Mouse (Mus musculus): ENCODE results near the gene Twnk.

Gene Twnk

GRCm38 (mm10) chr19:45003740-45004516, 1.5 kb upstream of the Twnk start:
- no peak for DNase-seq

GRCm38 (mm10) chr19:45005957-45006712, 672 bp downstream of the Twnk start, which contains the start of gene Mrpl43:
Gene Mrpl43 (minus strand): TSS chr19:45006442.
- peak; percentile 94 for DNase-seq

GRCm38 (mm10) chr19:45007021-45007420, 1.6 kb downstream of the Twnk start:
- DNase-seq, result peak; percentile 34

GRCm38 (mm10) chr19:45007425-45008191, 2.1 kb downstream of the Twnk start:
- DNase-seq, result peak; percentile 40

- no peak for DNase-seq
Measured at GRCm38 (mm10) chr19:45010646-45011045, 5.2 kb downstream of the Twnk start.

- DNase-seq, result peak; percentile 31
Measured at GRCm38 (mm10) chr19:45012219-45012618, 6.8 kb downstream of the Twnk start.

GRCm38 (mm10) chr19:45012636-45013035, 7.2 kb downstream of the Twnk start:
- DNase-seq, result no peak

- DNase-seq, result no peak
Measured at GRCm38 (mm10) chr19:45013581-45014225, 8.2 kb downstream of the Twnk start.

GRCm38 (mm10) chr19:45014335-45014971, 9.0 kb downstream of the Twnk start, which contains the start of gene Lzts2:
Gene Lzts2 (plus strand): TSS chr19:45014414.
- no peak for DNase-seq

- peak; percentile 68 for DNase-seq
Measured at GRCm38 (mm10) chr19:45014981-45015402, 9.5 kb downstream of the Twnk start.

GRCm38 (mm10) chr19:45015518-45016281, 10.2 kb downstream of the Twnk start:
- peak; percentile 73 for DNase-seq

GRCm38 (mm10) chr19:45016341-45017215, 11.1 kb downstream of the Twnk start:
- peak; percentile 83 for DNase-seq

GRCm38 (mm10) chr19:45017216-45017771, 11.8 kb downstream of the Twnk start:
- DNase-seq, result peak; percentile 85

- peak; percentile 82 for DNase-seq
Measured at GRCm38 (mm10) chr19:45017909-45018308, 12.4 kb downstream of the Twnk start.

- DNase-seq, result peak; percentile 56
Measured at GRCm38 (mm10) chr19:45018351-45018831, 12.9 kb downstream of the Twnk start.

GRCm38 (mm10) chr19:45020348-45020747, 14.9 kb downstream of the Twnk start:
- DNase-seq, result no peak

GRCm38 (mm10) chr19:45021362-45021761, 15.9 kb downstream of the Twnk start:
- no peak for DNase-seq

- no peak for DNase-seq
Measured at GRCm38 (mm10) chr19:45023993-45024392, 18.5 kb downstream of the Twnk start.

- DNase-seq, result no peak
Measured at GRCm38 (mm10) chr19:45024775-45025174, 19.3 kb downstream of the Twnk start.

Data from cerebellum, adult 11 months (tissue).